Mouse (Mus musculus): ENCODE results near the gene Fgf23. TPM values are rescaled to one million over a fixed set of nuclear protein-coding genes. Genes with fewer than 3 reads are reported as not detected.

Fgf23 gene
- polyA plus RNA-seq, 1 experiment from 2014 or later, result not detected

- no peak overlapping the region for H3K4me3 ChIP-seq
- ATAC-seq (ENCODE audit: low FRiP score, low read depth), result no peak
- no peak overlapping the region for H3K4me2 ChIP-seq (replicated peaks)
- WGBS, result 87% methylated on average over 5 of the region's 5 CpGs
- H3K36me3 ChIP-seq, result peaks cover 23% of the 10 kb centered on the region
- no peaks in the 10 kb centered on the region for H3K27me3 ChIP-seq
- no peak overlapping the region for H3K9ac ChIP-seq
- no peaks in the 10 kb centered on the region for H3K9me3 ChIP-seq
- no peaks in the 10 kb centered on the region for H3K4me1 ChIP-seq
- H3K27ac ChIP-seq, result no peak overlapping the region
These were observed 50.3 kb downstream of the Fgf23 start for GRCm38 (mm10) chr6:127122996-127123395.

- H3K27ac ChIP-seq, result no peak overlapping the region
These were observed 50.8 kb downstream of the Fgf23 start for GRCm38 (mm10) chr6:127123506-127123905.

GRCm38 (mm10) chr6:127129659-127130058 lies 57.0 kb downstream of the Fgf23 start:
- 92% methylated on average over 14 of the region's 14 CpGs for WGBS
- Histone ChIP-seq H3K4me2 (replicated peaks) (no peak overlapping the region), H3K9me3 (no peaks in the 10 kb centered on the region), H3K27ac (no peak overlapping the region), H3K9ac (no peak overlapping the region), H3K36me3 (peaks cover 89% of the 10 kb centered on the region), H3K4me3 (no peak overlapping the region), H3K27me3 (no peaks in the 10 kb centered on the region), H3K4me1 (no peaks in the 10 kb centered on the region)
- ATAC-seq (ENCODE audit: low FRiP score, low read depth), result no peak

More at GRCm38 (mm10) chr6:127123506-127123905, 50.8 kb downstream of the Fgf23 start:
- Histone ChIP-seq H3K4me2 (replicated peaks) (no peak overlapping the region), H3K27me3 (no peaks in the 10 kb centered on the region), H3K36me3 (peaks cover 28% of the 10 kb centered on the region), H3K9me3 (no peaks in the 10 kb centered on the region), H3K9ac (no peak overlapping the region), H3K4me3 (no peak overlapping the region), H3K4me1 (no peaks in the 10 kb centered on the region)
- no peak for ATAC-seq (ENCODE audit: low FRiP score, low read depth)
- WGBS, result 89% methylated on average over 7 of the region's 7 CpGs

GRCm38 (mm10) chr6:127130377-127130776 lies 57.7 kb downstream of the Fgf23 start:
- Histone ChIP-seq H3K9me3 (no peaks in the 10 kb centered on the region), H3K27ac (peak overlapping the region; percentile 22; the same call in 1 of the 2 replicates), H3K27me3 (no peaks in the 10 kb centered on the region), H3K4me3 (no peak overlapping the region), H3K36me3 (peaks cover 96% of the 10 kb centered on the region), H3K4me1 (no peaks in the 10 kb centered on the region), H3K4me2 (replicated peaks) (no peak overlapping the region), H3K9ac (no peak overlapping the region)
- WGBS, result 82% methylated on average over 13 of the region's 13 CpGs
- ATAC-seq (ENCODE audit: low FRiP score, low read depth), result no peak

Other genes with a start within 250 kb of the Fgf23 start
- gene Ndufa9, start 223.8 kb upstream of the Fgf23 start, polyA plus RNA-seq (2015; fragmentation: Nextera tagmentation; extraction: Ambion mirVana), result 186 and 195 TPM in 2 replicates
- gene Akap3, start 219.8 kb upstream of the Fgf23 start, polyA plus RNA-seq (2015; fragmentation: Nextera tagmentation; extraction: Ambion mirVana), result 0.09 TPM in 1 of 2 replicates, not detected in the other
- gene Dyrk4, start 151.1 kb upstream of the Fgf23 start, polyA plus RNA-seq (2015; fragmentation: Nextera tagmentation; extraction: Ambion mirVana), result not detected in 2 replicates
- gene Rad51ap1, start 133.3 kb upstream of the Fgf23 start, polyA plus RNA-seq (2015; fragmentation: Nextera tagmentation; extraction: Ambion mirVana), result 54.3 and 63.8 TPM in 2 replicates
- 17.2 and 18.0 TPM in 2 replicates for gene D6Wsu163e, start 132.9 kb upstream of the Fgf23 start, polyA plus RNA-seq (2015; fragmentation: Nextera tagmentation; extraction: Ambion mirVana)
- gene Fgf6, start 57.3 kb upstream of the Fgf23 start, polyA plus RNA-seq (2015; fragmentation: Nextera tagmentation; extraction: Ambion mirVana), result 1.4 and 1.5 TPM in 2 replicates
- 3.1 and 3.6 TPM in 2 replicates for gene Tigar, start 36.7 kb downstream of the Fgf23 start, polyA plus RNA-seq (2015; fragmentation: Nextera tagmentation; extraction: Ambion mirVana)
- 1,475 and 1,588 TPM in 2 replicates for gene Ccnd2, start 79.3 kb downstream of the Fgf23 start, polyA plus RNA-seq (2015; fragmentation: Nextera tagmentation; extraction: Ambion mirVana)